Comparison of ENCODE assay signal across 24 mouse cellular contexts in genomic region chr13:63198038-63198437, GRCm38 (mm10).
"Had no signal": no experiment of that assay in that cellular context is flagged by ENCODE, and none has a peak within 500 bp of the region (broad histone marks: within the 10 kb centered on the region; RNA-seq: fewer than 3 reads in every experiment).

No protein-coding gene starts in this region.

- DNase-seq: gastrocnemius, adult 2 months; gastrocnemius, postnatal 10 days; gastrocnemius, postnatal 25 days; heart, adult 18-20 months; heart, postnatal 10 days; heart, postnatal 4 days; kidney, adult 18-20 months; kidney, adult 8-10 months; kidney, postnatal 10 days; kidney, postnatal 25 days; kidney, postnatal 4 days had no signal

- ATAC-seq: hindbrain, embryonic 16.5 days; inflammation-experienced regulatory T-cells, adult 6 months; intestine, embryonic 15.5 days; intestine, postnatal 0 days had no signal

- H3K36me3 ChIP-seq: heart, embryonic 10.5 days; hindbrain, embryonic 10.5 days; hindbrain, embryonic 12.5 days; intestine, embryonic 15.5 days; limb, embryonic 10.5 days had no signal

- H3K4me1 ChIP-seq: heart, embryonic 12.5 days; intestine, embryonic 15.5 days had no signal

- H3K27me3 ChIP-seq: heart, embryonic 12.5 days; hindbrain, embryonic 12.5 days; intestine, embryonic 15.5 days; limb, embryonic 12.5 days had no signal

- H3K9ac ChIP-seq: heart, embryonic 12.5 days; hindbrain, embryonic 12.5 days; hindbrain, embryonic 14.5 days; intestine, embryonic 15.5 days; limb, embryonic 12.5 days had no signal

- H3K4me3 ChIP-seq: gastrocnemius, adult 2 months; heart, embryonic 10.5 days; heart, embryonic 12.5 days; hindbrain, embryonic 10.5 days; hindbrain, embryonic 12.5 days; intestine, embryonic 15.5 days; layer of hippocampus, adult 2 months; left cerebral cortex, adult 2 months; limb, embryonic 10.5 days; limb, embryonic 12.5 days had no signal

- H3K27ac ChIP-seq: gastrocnemius, adult 2 months; heart, embryonic 10.5 days; hindbrain, embryonic 10.5 days; hindbrain, embryonic 12.5 days; hindbrain, embryonic 14.5 days; intestine, embryonic 15.5 days; layer of hippocampus, adult 2 months; left cerebral cortex, adult 2 months; limb, embryonic 10.5 days; limb, embryonic 12.5 days had no signal

- H3K4me2 ChIP-seq: heart, embryonic 12.5 days; hindbrain, embryonic 12.5 days; hindbrain, embryonic 14.5 days; intestine, embryonic 15.5 days; limb, embryonic 12.5 days had no signal

- H3K9me3 ChIP-seq: heart, embryonic 10.5 days; heart, embryonic 12.5 days; hindbrain, embryonic 10.5 days; hindbrain, embryonic 12.5 days; intestine, embryonic 15.5 days; limb, embryonic 10.5 days; limb, embryonic 12.5 days had no signal
